Mouse (Mus musculus) bone marrow macrophage, adult 2 months (primary cell): ENCODE measurements at regions not wholly inside any gene's neighbourhood (a gene's known extent, or its start where the extent isn't known, plus 50 kb on each side); places are given as distances from the start of the nearest gene placed in this dataset.

Experiments used
- H3K27ac ChIP-seq: 2 replicates; pipeline ENCODE4 v1.5.1; 2012; ENCODE audit warnings: low read depth, low read length; ENCODE audit not compliant: insufficient read depth
- H3K4me1 ChIP-seq: 2 replicates; pipeline ENCODE4 v1.6.1; 2012; ENCODE audit warnings: low read length; ENCODE audit not compliant: control insufficient read depth, insufficient read depth
- H3K4me3 ChIP-seq: 2 replicates; pipeline ENCODE4 v1.5.1; 2012; ENCODE audit warnings: mild to moderate bottlenecking, low read length, moderate library complexity; ENCODE audit not compliant: insufficient read depth
- CTCF ChIP-seq: IDR thresholded peaks from 2 replicates; pipeline ENCODE4 v1.5.1; 2012; ENCODE audit warnings: low read depth, mild to moderate bottlenecking, low read length, moderate library complexity
- POLR2A ChIP-seq: IDR thresholded peaks from 2 replicates; pipeline ENCODE4 v1.6.1; 2012; ENCODE audit warnings: mild to moderate bottlenecking, low read depth, low read length, borderline replicate concordance

DNA sequence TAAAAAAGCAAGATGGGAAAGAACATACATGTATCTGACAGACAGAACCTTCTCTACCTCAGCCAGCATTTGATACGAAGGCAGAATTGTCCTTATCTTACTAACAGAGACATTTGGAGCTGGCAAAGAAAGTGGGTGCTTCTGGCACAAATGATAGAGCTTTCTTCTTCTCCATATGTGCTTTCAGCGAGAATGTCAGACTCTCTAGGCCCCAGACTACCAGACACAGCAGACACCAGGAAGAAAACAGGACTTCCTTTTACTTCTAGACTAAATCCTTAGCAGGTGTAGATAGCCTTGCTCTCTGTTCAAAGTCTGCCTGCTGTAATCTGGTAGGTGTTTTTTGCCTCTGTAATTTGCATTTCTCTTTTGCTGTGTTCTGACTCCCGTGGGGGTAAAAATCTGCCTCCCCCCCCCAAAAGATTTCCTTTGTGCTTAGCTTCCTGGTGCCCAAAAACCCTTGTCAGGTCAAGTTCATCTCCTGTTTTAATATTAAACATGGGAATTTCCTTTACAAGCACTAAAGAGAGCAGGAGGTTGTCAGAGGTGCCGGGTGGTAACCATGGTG, 74.7 kb upstream of the Pmfbp1 start:
- Histone ChIP-seq H3K27ac (no peak overlapping the region), H3K4me1 (no peaks in the 10 kb centered on the region), H3K4me3 (no peak overlapping the region)
- TF ChIP-seq POLR2A (no peak), CTCF (no peak)

DNA sequence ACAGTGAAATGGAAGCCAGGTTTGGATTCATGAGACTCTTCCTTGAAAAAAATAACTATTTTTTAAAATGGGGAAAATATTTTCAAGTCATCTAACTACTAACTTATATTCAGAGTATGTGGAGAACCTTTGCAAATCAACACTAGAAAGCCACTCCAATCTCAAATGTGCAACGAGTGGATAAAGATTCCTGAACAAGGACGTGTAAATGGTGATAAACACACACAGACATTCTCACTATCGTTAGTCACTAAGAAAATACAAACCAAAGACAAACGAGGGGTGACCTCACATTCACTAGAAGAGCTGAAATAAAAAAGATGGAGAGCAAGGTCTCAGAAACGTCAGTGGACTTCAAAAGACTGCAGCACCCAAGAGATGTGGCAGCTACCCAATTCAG, 69.8 kb upstream of the Pmfbp1 start:
- Histone ChIP-seq H3K27ac (no peak overlapping the region), H3K4me1 (no peaks in the 10 kb centered on the region), H3K4me3 (no peak overlapping the region)
- TF ChIP-seq CTCF, result no peak
- TF ChIP-seq POLR2A, result no peak

DNA sequence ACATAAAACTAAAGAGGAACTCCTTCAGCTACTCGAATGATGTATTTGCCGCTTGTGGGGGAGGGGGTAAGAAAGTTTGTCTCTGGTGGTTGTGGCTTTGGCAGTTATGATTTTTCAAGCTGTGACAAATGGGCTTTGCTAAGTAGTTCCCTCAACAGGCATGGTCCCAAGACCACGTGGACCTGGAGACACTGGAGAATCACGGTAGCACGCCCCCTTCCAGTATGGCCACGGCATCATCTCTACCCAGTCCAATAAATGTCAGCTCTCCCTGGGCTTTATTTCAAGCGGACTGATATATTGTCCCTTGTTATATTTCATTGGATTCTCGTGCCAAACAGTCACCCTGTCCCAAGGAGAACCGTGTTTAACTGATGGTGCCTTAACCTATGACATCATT, 65.3 kb upstream of the Pmfbp1 start:
- TF ChIP-seq CTCF (no peak), POLR2A (no peak)
- Histone ChIP-seq H3K27ac (no peak overlapping the region), H3K4me3 (no peak overlapping the region), H3K4me1 (no peaks in the 10 kb centered on the region)

- TF ChIP-seq POLR2A (no peak), CTCF (no peak)
- H3K4me3 ChIP-seq, result no peak overlapping the region
- H3K4me1 ChIP-seq, result no peaks in the 10 kb centered on the region
- no peak overlapping the region for H3K27ac ChIP-seq
These were observed 59.3 kb upstream of the Pmfbp1 start for GRCm38 (mm10) chr8:109434538-109434937.

GRCm38 (mm10) chr8:109436056-109436455, 57.8 kb upstream of the Pmfbp1 start:
- Histone ChIP-seq H3K4me1 (no peaks in the 10 kb centered on the region), H3K4me3 (no peak overlapping the region), H3K27ac (no peak overlapping the region)
- TF ChIP-seq CTCF, result no peak
- TF ChIP-seq POLR2A, result no peak

DNA sequence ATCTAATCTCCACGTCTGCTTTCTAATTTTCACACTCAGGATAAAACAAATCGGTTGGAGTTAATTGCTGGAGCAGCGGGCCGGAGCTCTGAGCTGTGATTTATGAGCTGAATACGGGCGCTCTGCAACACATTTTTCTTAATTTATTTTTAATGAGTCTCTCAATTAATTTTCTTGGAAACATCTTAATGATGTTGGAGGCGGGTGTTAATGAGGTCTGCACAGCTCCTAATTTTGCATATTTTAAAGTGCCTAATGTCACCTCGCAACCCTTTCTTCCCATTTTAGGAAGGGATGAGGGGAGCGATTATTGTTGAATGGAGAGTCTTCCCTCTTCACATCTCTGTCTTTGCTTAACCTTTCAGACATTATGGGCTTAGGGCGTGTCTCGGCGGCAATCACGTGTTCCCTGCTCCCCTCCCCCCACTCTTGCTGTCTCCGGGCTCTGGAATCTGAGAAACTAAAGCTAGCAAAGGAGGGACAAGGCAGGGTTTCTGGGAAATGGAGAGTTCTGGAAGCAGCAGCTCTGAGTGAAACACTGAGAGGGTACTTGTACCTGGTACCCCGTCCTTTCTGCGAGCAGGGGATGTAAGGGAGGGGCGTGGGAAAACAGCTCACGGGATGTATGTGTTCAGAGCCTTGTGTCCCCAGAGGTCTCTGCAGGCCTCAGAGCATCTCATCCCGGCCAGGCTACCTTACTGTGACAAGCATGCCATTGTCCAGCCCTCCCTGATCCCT, 56.8 kb upstream of the Pmfbp1 start:
- Histone ChIP-seq H3K4me3 (no peak overlapping the region), H3K4me1 (no peaks in the 10 kb centered on the region), H3K27ac (no peak overlapping the region)
- no peak for TF ChIP-seq CTCF
- no peak for TF ChIP-seq POLR2A

GRCm38 (mm10) chr8:109438531-109438930, 55.3 kb upstream of the Pmfbp1 start:
- Histone ChIP-seq H3K4me1 (no peaks in the 10 kb centered on the region), H3K4me3 (no peak overlapping the region), H3K27ac (no peak overlapping the region)
- TF ChIP-seq CTCF (no peak), POLR2A (no peak)
